Mouse (Mus musculus): ENCODE data around the gene Ppil1. TPM values are rescaled to one million over a fixed set of nuclear protein-coding genes. Genes with fewer than 3 reads are reported as not detected.

Ppil1 gene
- 10 to 100 TPM; 17.9 to 19.3 TPM for total RNA-seq (2021)
- long read RNA-seq, experiment 1, transcript Ppil1-201 (4 exons, 1,462 nt), result major isoform, 31 of 31 reads
- long read RNA-seq, experiment 1, partial matches to known transcripts, result 0 of 31 reads
- long read RNA-seq, experiment 1, other reads (novel, unspliced or antisense), result 0 of 31 reads
- long read RNA-seq, experiment 2, transcript Ppil1-201 (4 exons, 1,462 nt), result major isoform, 16 of 17 reads
- long read RNA-seq, experiment 2, partial matches to known transcripts, result 0 of 17 reads
- long read RNA-seq, experiment 2, other reads (novel, unspliced or antisense), result 1 of 17 reads

GRCm38 (mm10) chr17:29263840-29264633, at the start of gene Ppil1:
Gene Ppil1, minus strand, starts transcription at chr17:29264186.
- DNase-seq (ENCODE audit: low spot score in 2 of 2), result peak; percentile 76 to 77

- no peak for DNase-seq (ENCODE audit: low spot score in 2 of 2)
Observed at GRCm38 (mm10) chr17:29313300-29313699, 49.3 kb upstream of the Ppil1 start.

- DNase-seq (ENCODE audit: low spot score in 2 of 2), result no peak
Observed at GRCm38 (mm10) chr17:29312082-29312481, 48.1 kb upstream of the Ppil1 start.

- no peak for DNase-seq (ENCODE audit: low spot score in 2 of 2)
Observed at GRCm38 (mm10) chr17:29311602-29312001, 47.6 kb upstream of the Ppil1 start.

GRCm38 (mm10) chr17:29310056-29310623, 46.2 kb upstream of the Ppil1 start:
- no peak for DNase-seq (ENCODE audit: low spot score in 2 of 2)

- no peak for DNase-seq (ENCODE audit: low spot score in 2 of 2)
Observed at GRCm38 (mm10) chr17:29305871-29306270, 41.9 kb upstream of the Ppil1 start.

GRCm38 (mm10) chr17:29305058-29305806, 41.2 kb upstream of the Ppil1 start:
- DNase-seq (ENCODE audit: low spot score in 2 of 2), result no peak

GRCm38 (mm10) chr17:29304376-29305057, 40.5 kb upstream of the Ppil1 start:
- DNase-seq (ENCODE audit: low spot score in 2 of 2), result no peak

- DNase-seq (ENCODE audit: low spot score in 2 of 2), result no peak
Observed at GRCm38 (mm10) chr17:29303856-29304255, 39.9 kb upstream of the Ppil1 start.

- no peak for DNase-seq (ENCODE audit: low spot score in 2 of 2)
Observed at GRCm38 (mm10) chr17:29303087-29303486, 39.1 kb upstream of the Ppil1 start.

GRCm38 (mm10) chr17:29302149-29302548, 38.2 kb upstream of the Ppil1 start:
- DNase-seq (ENCODE audit: low spot score in 2 of 2), result peak in 1 of 2 experiments; percentile 52

- DNase-seq (ENCODE audit: low spot score in 2 of 2), result no peak
Observed at GRCm38 (mm10) chr17:29301421-29301820, 37.4 kb upstream of the Ppil1 start.

- no peak for DNase-seq (ENCODE audit: low spot score in 2 of 2)
Observed at GRCm38 (mm10) chr17:29300926-29301325, 36.9 kb upstream of the Ppil1 start.

GRCm38 (mm10) chr17:29299282-29299681, 35.3 kb upstream of the Ppil1 start:
- no peak for DNase-seq (ENCODE audit: low spot score in 2 of 2)

- no peak for DNase-seq (ENCODE audit: low spot score in 2 of 2)
Observed at GRCm38 (mm10) chr17:29297813-29298212, 33.8 kb upstream of the Ppil1 start.

GRCm38 (mm10) chr17:29297321-29297720, 33.3 kb upstream of the Ppil1 start:
- DNase-seq (ENCODE audit: low spot score in 2 of 2), result no peak

GRCm38 (mm10) chr17:29295835-29296234, 31.8 kb upstream of the Ppil1 start:
- DNase-seq (ENCODE audit: low spot score in 2 of 2), result no peak

GRCm38 (mm10) chr17:29293807-29294605, 30.0 kb upstream of the Ppil1 start:
- no peak for DNase-seq (ENCODE audit: low spot score in 2 of 2)

- no peak for DNase-seq (ENCODE audit: low spot score in 2 of 2)
Observed at GRCm38 (mm10) chr17:29292996-29293395, 29.0 kb upstream of the Ppil1 start.

GRCm38 (mm10) chr17:29291793-29292192, 27.8 kb upstream of the Ppil1 start:
- DNase-seq (ENCODE audit: low spot score in 2 of 2), result no peak
